In the genomic region with DNA sequence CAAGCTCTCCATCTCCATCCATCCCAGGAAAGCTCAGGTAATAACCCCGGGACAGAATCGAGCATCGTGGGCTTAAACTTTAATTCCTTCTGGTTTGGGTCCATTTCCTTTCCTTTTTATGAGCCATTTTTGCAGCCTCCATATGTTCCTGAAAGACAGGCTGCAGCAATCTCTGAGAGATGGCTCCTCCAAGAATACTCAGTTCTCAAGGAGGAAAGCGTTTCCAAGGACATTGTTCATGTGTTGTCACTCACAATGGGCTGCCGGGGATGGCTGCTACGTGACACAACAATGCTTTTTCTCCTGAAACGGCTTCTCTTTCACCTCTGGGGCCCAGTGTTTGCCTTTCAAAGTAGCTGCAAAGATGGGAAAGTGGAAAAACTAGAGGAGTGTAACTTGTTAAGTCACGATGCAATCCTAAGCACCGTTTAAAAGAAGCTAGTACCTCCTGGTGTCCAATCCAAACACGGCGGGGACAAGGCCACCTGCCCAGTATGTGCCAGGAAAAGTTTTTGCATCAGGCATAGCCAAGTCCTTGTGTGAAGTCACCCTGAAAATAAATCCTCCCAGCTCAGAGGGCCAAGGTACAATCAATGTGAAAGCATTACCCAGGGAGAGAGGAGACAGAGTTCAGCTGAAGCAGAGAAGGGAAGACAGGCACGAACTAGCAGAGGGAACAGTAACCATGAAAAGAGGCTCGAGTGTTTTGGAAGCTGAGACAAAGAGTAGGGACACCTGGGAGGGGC, we compare ENCODE assay signal across 17 mouse cellular contexts.
DNase-seq lines count a peak whose midpoint lies in the region; ATAC-seq lines count a peak whose summit lies in the region.
"Had no signal": no experiment of that assay in that cellular context is flagged by ENCODE, and none has a peak within 500 bp of the region (broad histone marks: within the 10 kb centered on the region; RNA-seq: fewer than 3 reads in every experiment).

No protein-coding gene starts in this region.

- no peaks in the 10 kb centered on the region for H3K9me3 ChIP-seq in kidney, embryonic 15.5 days (replicated peaks)
- H3K9me3 ChIP-seq in embryonic facial prominence, embryonic 14.5 days (ENCODE audit: control insufficient read depth, low read length), result no peaks in the 10 kb centered on the region
- no peaks in the 10 kb centered on the region for H3K9me3 ChIP-seq in limb, embryonic 13.5 days
- H3K9me3 ChIP-seq: hindbrain, embryonic 15.5 days; midbrain, embryonic 13.5 days had no signal

- H3K4me2 ChIP-seq in kidney, embryonic 15.5 days, result no peak overlapping the region
- H3K4me2 ChIP-seq in embryonic facial prominence, embryonic 14.5 days (ENCODE audit: low read depth, low read length), result no peak overlapping the region
- no peak overlapping the region for H3K4me2 ChIP-seq in limb, embryonic 13.5 days (replicated peaks)
- H3K4me2 ChIP-seq: heart, embryonic 11.5 days; hindbrain, embryonic 15.5 days; midbrain, embryonic 13.5 days had no signal

- ATAC-seq in kidney, embryonic 15.5 days (replicated peaks; ENCODE audit: low FRiP score), result no peak
- 0 out of 2 replicates have a peak, but pooled peaks have one; percentile 12 for ATAC-seq in embryonic facial prominence, embryonic 14.5 days (ENCODE audit: low read depth)
- peak; percentile 11; the same call in 1 of the 2 replicates for ATAC-seq in limb, embryonic 13.5 days (ENCODE audit: low FRiP score, low read depth)
- no peak for ATAC-seq in erythroblast, adult 5-6 weeks (replicated peaks; ENCODE audit: low FRiP score, poor library complexity, severe bottlenecking)
- ATAC-seq: CD4-positive, CD25-positive, alpha-beta regulatory T cell, adult 4 months; midbrain, embryonic 13.5 days had no signal

- DNase-seq in kidney, adult 11 months, result peak; percentile 83
- peak; percentile 5 for DNase-seq in adrenal gland, postnatal 25 days
- DNase-seq in embryonic facial prominence, embryonic 14.5 days (ENCODE audit: low spot score), result no peak
- DNase-seq in c-Kit-positive CD71-positive TER-119-positive erythroid progenitor cells, embryonic 14.5 days (ENCODE audit: low spot score), result no peak
- DNase-seq: gastrocnemius, adult 2 months; lung, postnatal 14 days; right cerebral cortex, postnatal 14 days; thymus, postnatal 14 days had no signal

- WGBS in kidney, embryonic 15.5 days, result 61% methylated on average over 13 of the region's 13 CpGs
- 64% methylated on average over 13 of the region's 13 CpGs for WGBS in embryonic facial prominence, embryonic 14.5 days
- 53% methylated on average over 13 of the region's 13 CpGs for WGBS in limb, embryonic 13.5 days

- no peak overlapping the region for H3K27ac ChIP-seq in kidney, embryonic 15.5 days
- H3K27ac ChIP-seq in embryonic facial prominence, embryonic 14.5 days (replicated peaks; ENCODE audit: low read depth, low read length), result no peak overlapping the region
- H3K27ac ChIP-seq in limb, embryonic 13.5 days, result peak overlapping the region; percentile 23; the same call in 1 of the 2 replicates
- H3K27ac ChIP-seq: gastrocnemius, adult 2 months; hindbrain, embryonic 15.5 days; layer of hippocampus, adult 2 months; liver, embryonic 14.5 days; midbrain, embryonic 13.5 days had no signal

- no peaks in the 10 kb centered on the region for H3K27me3 ChIP-seq in kidney, embryonic 15.5 days
- no peaks in the 10 kb centered on the region for H3K27me3 ChIP-seq in embryonic facial prominence, embryonic 14.5 days (replicated peaks; ENCODE audit: control insufficient read depth, insufficient read depth, low read length)
- H3K27me3 ChIP-seq in limb, embryonic 13.5 days, result no peaks in the 10 kb centered on the region
- H3K27me3 ChIP-seq: hindbrain, embryonic 15.5 days had no signal

- no peak overlapping the region for H3K4me3 ChIP-seq in kidney, embryonic 15.5 days (replicated peaks)
- H3K4me3 ChIP-seq in embryonic facial prominence, embryonic 14.5 days (ENCODE audit: low read depth, low read length), result no peak overlapping the region
- no peak overlapping the region for H3K4me3 ChIP-seq in limb, embryonic 13.5 days
- H3K4me3 ChIP-seq: gastrocnemius, adult 2 months; hindbrain, embryonic 15.5 days; layer of hippocampus, adult 2 months; midbrain, embryonic 13.5 days had no signal

- H3K9ac ChIP-seq in kidney, embryonic 15.5 days, result no peak overlapping the region
- no peak overlapping the region for H3K9ac ChIP-seq in embryonic facial prominence, embryonic 14.5 days (ENCODE audit: low read depth, low read length)
- H3K9ac ChIP-seq in limb, embryonic 13.5 days, result no peak overlapping the region
- H3K9ac ChIP-seq: hindbrain, embryonic 15.5 days; liver, embryonic 14.5 days; midbrain, embryonic 13.5 days had no signal

- no peaks in the 10 kb centered on the region for H3K36me3 ChIP-seq in kidney, embryonic 15.5 days
- no peaks in the 10 kb centered on the region for H3K36me3 ChIP-seq in embryonic facial prominence, embryonic 14.5 days (ENCODE audit: control insufficient read depth, insufficient read depth, low read length)
- no peaks in the 10 kb centered on the region for H3K36me3 ChIP-seq in limb, embryonic 13.5 days
- H3K36me3 ChIP-seq: hindbrain, embryonic 15.5 days; midbrain, embryonic 13.5 days had no signal

- H3K4me1 ChIP-seq in kidney, embryonic 15.5 days, result peaks cover 14% of the 10 kb centered on the region
- H3K4me1 ChIP-seq in embryonic facial prominence, embryonic 14.5 days (ENCODE audit: control insufficient read depth, insufficient read depth, low read length), result no peaks in the 10 kb centered on the region; the same call in 1 of the 2 replicates
- peaks cover 26% of the 10 kb centered on the region for H3K4me1 ChIP-seq in limb, embryonic 13.5 days

Comparison
In these comparisons a context has a peak if more than half of its experiments do, and no peak if none do; other contexts are left out.
1. DNase-seq: peak in kidney, adult 11 months (single experiment) and adrenal gland, postnatal 25 days (single experiment); none in embryonic facial prominence, embryonic 14.5 days (single experiment) and c-Kit-positive CD71-positive TER-119-positive erythroid progenitor cells, embryonic 14.5 days (single experiment).
2. ATAC-seq: peak in embryonic facial prominence, embryonic 14.5 days (single experiment) and limb, embryonic 13.5 days (single experiment); none in kidney, embryonic 15.5 days (single experiment) and erythroblast, adult 5-6 weeks (single experiment).